Mouse (Mus musculus): ENCODE measurements at regions not wholly inside any gene's neighbourhood (a gene's known extent, or its start where the extent isn't known, plus 50 kb on each side); places are given as distances from the start of the nearest gene placed in this dataset.

GRCm38 (mm10) chr5:39557376-39558001 lies 197.8 kb downstream of the Hs3st1 start:
- no peaks in the 10 kb centered on the region for H3K4me1 ChIP-seq (replicated peaks)
- H3K27ac ChIP-seq = no peak overlapping the region
- no peaks in the 10 kb centered on the region for H3K27me3 ChIP-seq
- no peak overlapping the region for H3K9ac ChIP-seq
- H3K4me2 ChIP-seq = no peak overlapping the region
- no peaks in the 10 kb centered on the region for H3K36me3 ChIP-seq
- no peaks in the 10 kb centered on the region for H3K9me3 ChIP-seq
- no peak overlapping the region for H3K4me3 ChIP-seq
- 80% methylated on average over 4 of the region's 4 CpGs for WGBS
- no peak for ATAC-seq (ENCODE audit: low FRiP score)

GRCm38 (mm10) chr5:39537044-39537443 lies 218.2 kb downstream of the Hs3st1 start:
- Histone ChIP-seq H3K27ac (no peak overlapping the region), H3K36me3 (no peaks in the 10 kb centered on the region), H3K9me3 (no peaks in the 10 kb centered on the region), H3K4me3 (no peak overlapping the region), H3K4me1 (replicated peaks) (no peaks in the 10 kb centered on the region), H3K4me2 (no peak overlapping the region), H3K27me3 (no peaks in the 10 kb centered on the region), H3K9ac (no peak overlapping the region)
- ATAC-seq (ENCODE audit: low FRiP score) = no peak
- 64% methylated on average over 2 of the region's 2 CpGs for WGBS

- Histone ChIP-seq H3K36me3 (no peaks in the 10 kb centered on the region), H3K27me3 (no peaks in the 10 kb centered on the region), H3K4me2 (no peak overlapping the region), H3K27ac (no peak overlapping the region), H3K4me3 (no peak overlapping the region), H3K9me3 (no peaks in the 10 kb centered on the region), H3K9ac (no peak overlapping the region), H3K4me1 (replicated peaks) (no peaks in the 10 kb centered on the region)
- 35% methylated on average over 2 of the region's 2 CpGs for WGBS
- ATAC-seq (ENCODE audit: low FRiP score) = no peak
Observed at GRCm38 (mm10) chr5:39536351-39536750, 218.9 kb downstream of the Hs3st1 start.

GRCm38 (mm10) chr5:39510246-39510645 lies 245.0 kb downstream of the Hs3st1 start:
- Histone ChIP-seq H3K9ac (no peak overlapping the region), H3K4me3 (no peak overlapping the region), H3K27ac (no peak overlapping the region), H3K27me3 (no peaks in the 10 kb centered on the region), H3K4me1 (replicated peaks) (no peaks in the 10 kb centered on the region), H3K36me3 (no peaks in the 10 kb centered on the region), H3K9me3 (no peaks in the 10 kb centered on the region), H3K4me2 (no peak overlapping the region)
- ATAC-seq (ENCODE audit: low FRiP score) = no peak
- 86% methylated on average over 1 of the region's 1 CpGs for WGBS

- Histone ChIP-seq H3K36me3 (no peaks in the 10 kb centered on the region), H3K9ac (no peak overlapping the region), H3K4me3 (no peak overlapping the region), H3K27ac (no peak overlapping the region), H3K4me2 (no peak overlapping the region), H3K27me3 (no peaks in the 10 kb centered on the region), H3K9me3 (no peaks in the 10 kb centered on the region), H3K4me1 (replicated peaks) (no peaks in the 10 kb centered on the region)
- no peak for ATAC-seq (ENCODE audit: low FRiP score)
- WGBS = 51% methylated on average over 5 of the region's 5 CpGs
Observed at GRCm38 (mm10) chr5:39482756-39483155, 272.5 kb downstream of the Hs3st1 start.

GRCm38 (mm10) chr5:39458116-39458525 lies 297.2 kb downstream of the Hs3st1 start:
- no peak overlapping the region for H3K9ac ChIP-seq
- WGBS = 92% methylated on average over 2 of the region's 2 CpGs
- no peaks in the 10 kb centered on the region for H3K27me3 ChIP-seq
- H3K4me1 ChIP-seq (replicated peaks) = no peaks in the 10 kb centered on the region
- H3K9me3 ChIP-seq = no peaks in the 10 kb centered on the region
- no peak overlapping the region for H3K4me3 ChIP-seq
- H3K27ac ChIP-seq = no peak overlapping the region
- no peak for ATAC-seq (ENCODE audit: low FRiP score)
- no peak overlapping the region for H3K4me2 ChIP-seq
- no peaks in the 10 kb centered on the region for H3K36me3 ChIP-seq

GRCm38 (mm10) chr5:39453706-39454105 lies 301.6 kb downstream of the Hs3st1 start:
- no peak overlapping the region for H3K4me3 ChIP-seq
- H3K4me1 ChIP-seq (replicated peaks) = no peaks in the 10 kb centered on the region
- no peak for ATAC-seq (ENCODE audit: low FRiP score)
- no peak overlapping the region for H3K9ac ChIP-seq
- no peaks in the 10 kb centered on the region for H3K9me3 ChIP-seq
- no peaks in the 10 kb centered on the region for H3K36me3 ChIP-seq
- H3K27ac ChIP-seq = no peak overlapping the region
- H3K27me3 ChIP-seq = no peaks in the 10 kb centered on the region
- no peak overlapping the region for H3K4me2 ChIP-seq

- H3K27me3 ChIP-seq = no peaks in the 10 kb centered on the region
Observed at GRCm38 (mm10) chr5:39440817-39441216, 314.5 kb downstream of the Hs3st1 start.

GRCm38 (mm10) chr5:39437463-39438201 lies 317.6 kb downstream of the Hs3st1 start:
- ATAC-seq (ENCODE audit: low FRiP score) = no peak
- 84% methylated on average over 4 of the region's 4 CpGs for WGBS
- Histone ChIP-seq H3K4me2 (no peak overlapping the region), H3K9me3 (no peaks in the 10 kb centered on the region), H3K27me3 (no peaks in the 10 kb centered on the region), H3K36me3 (no peaks in the 10 kb centered on the region), H3K27ac (no peak overlapping the region), H3K4me1 (replicated peaks) (no peaks in the 10 kb centered on the region), H3K4me3 (no peak overlapping the region), H3K9ac (no peak overlapping the region)

More at GRCm38 (mm10) chr5:39440817-39441216, 314.5 kb downstream of the Hs3st1 start:
- Histone ChIP-seq H3K36me3 (no peaks in the 10 kb centered on the region), H3K4me3 (no peak overlapping the region), H3K27ac (no peak overlapping the region), H3K9ac (no peak overlapping the region), H3K4me2 (no peak overlapping the region), H3K4me1 (replicated peaks) (no peaks in the 10 kb centered on the region), H3K9me3 (no peaks in the 10 kb centered on the region)
- ATAC-seq (ENCODE audit: low FRiP score) = no peak
- WGBS = 88% methylated on average over 3 of the region's 3 CpGs

GRCm38 (mm10) chr5:39426053-39426452 lies 329.2 kb downstream of the Hs3st1 start:
- Histone ChIP-seq H3K27me3 (no peaks in the 10 kb centered on the region), H3K4me3 (no peak overlapping the region), H3K9ac (no peak overlapping the region), H3K36me3 (no peaks in the 10 kb centered on the region), H3K4me1 (replicated peaks) (no peaks in the 10 kb centered on the region), H3K4me2 (no peak overlapping the region), H3K27ac (no peak overlapping the region), H3K9me3 (no peaks in the 10 kb centered on the region)
- 65% methylated on average over 3 of the region's 3 CpGs for WGBS
- ATAC-seq (ENCODE audit: low FRiP score) = no peak

GRCm38 (mm10) chr5:39423720-39424119 lies 331.6 kb downstream of the Hs3st1 start:
- Histone ChIP-seq H3K27me3 (no peaks in the 10 kb centered on the region), H3K9ac (no peak overlapping the region), H3K36me3 (no peaks in the 10 kb centered on the region), H3K9me3 (no peaks in the 10 kb centered on the region), H3K4me2 (no peak overlapping the region), H3K4me3 (no peak overlapping the region), H3K4me1 (replicated peaks) (no peaks in the 10 kb centered on the region), H3K27ac (no peak overlapping the region)
- ATAC-seq (ENCODE audit: low FRiP score) = no peak
- 69% methylated on average over 9 of the region's 9 CpGs for WGBS

- WGBS = 94% methylated on average over 1 of the region's 1 CpGs
- Histone ChIP-seq H3K4me1 (replicated peaks) (peaks cover 7% of the 10 kb centered on the region), H3K9ac (no peak overlapping the region), H3K4me3 (no peak overlapping the region), H3K36me3 (no peaks in the 10 kb centered on the region), H3K27me3 (no peaks in the 10 kb centered on the region), H3K4me2 (no peak overlapping the region), H3K9me3 (no peaks in the 10 kb centered on the region), H3K27ac (no peak overlapping the region)
- ATAC-seq (ENCODE audit: low FRiP score) = no peak
Observed at GRCm38 (mm10) chr5:39418795-39419194, 336.5 kb downstream of the Hs3st1 start.

GRCm38 (mm10) chr5:39417845-39418154 lies 337.5 kb downstream of the Hs3st1 start:
- no peak overlapping the region for H3K9ac ChIP-seq
- H3K27me3 ChIP-seq = no peaks in the 10 kb centered on the region
- H3K36me3 ChIP-seq = no peaks in the 10 kb centered on the region
- 74% methylated on average over 3 of the region's 3 CpGs for WGBS
- H3K4me2 ChIP-seq = no peak overlapping the region
- H3K4me1 ChIP-seq (replicated peaks) = peaks cover 7% of the 10 kb centered on the region
- H3K27ac ChIP-seq = peak overlapping the region; percentile 48; the same call in 1 of the 2 replicates
- no peaks in the 10 kb centered on the region for H3K9me3 ChIP-seq
- 0 out of 2 replicates have a peak, but pooled peaks have one; percentile 26 for ATAC-seq (ENCODE audit: low FRiP score)
- no peak overlapping the region for H3K4me3 ChIP-seq
